Mouse (Mus musculus) MEL (cell line): Measurements from ENCODE around the gene Gm48551. TPM values are rescaled to one million over a fixed set of nuclear protein-coding genes. Genes with fewer than 3 reads are reported as not detected.

Source experiments
- DNase-seq: peaks from one replicate; pipeline ENCODE4 v3.0.0; 2011; ENCODE audit warnings: low read depth, low spot score
- H3K27ac ChIP-seq: 2 replicates; pipeline ENCODE4 v1.5.1; 2012; ENCODE audit warnings: low read depth, mild to moderate bottlenecking, control low read depth, low read length, moderate library complexity; ENCODE audit not compliant: control insufficient read depth
- H3K27me3 ChIP-seq, 2 experiments: fragments of 150-350 bp in 1 of 2; sonication (generic) in 1 of 2; 2 replicates each; pipeline ENCODE4 v1.6.1; 2012; ENCODE audit warnings: low read length in 2 of 2, mild to moderate bottlenecking in 2 of 2, improper control_type of control experiment in 1 of 2, moderate library complexity in 1 of 2; ENCODE audit not compliant: insufficient read depth in 2 of 2, control insufficient read depth in 1 of 2
- H3K36me3 ChIP-seq, 2 experiments: 2 replicates each; pipeline ENCODE4 v1.6.1; 2012 to 2014; ENCODE audit warnings: low read length in 2 of 2, improper control_type of control experiment in 1 of 2, inconsistent platforms in 1 of 2, mild to moderate bottlenecking in 1 of 2; ENCODE audit not compliant: insufficient read depth in 2 of 2, control insufficient read depth in 1 of 2
- H3K4me1 ChIP-seq, 2 experiments: fragments of 150-350 bp in 1 of 2; sonication (generic) in 1 of 2; 2 replicates each; pipeline ENCODE4 v1.6.1; 2012; ENCODE audit warnings: low read length in 2 of 2, improper control_type of control experiment in 1 of 2, mild to moderate bottlenecking in 1 of 2; ENCODE audit not compliant: insufficient read depth in 2 of 2, control insufficient read depth in 1 of 2
- H3K4me3 ChIP-seq, 2 experiments: fragments of 150-350 bp in 1 of 2; sonication (generic) in 1 of 2; 2 replicates each; pipeline ENCODE4 v1.5.1; 2012; ENCODE audit warnings: low read depth in 2 of 2, low read length in 2 of 2, mild to moderate bottlenecking in 2 of 2, moderate library complexity in 2 of 2, control low read depth in 1 of 2, improper control_type of control experiment in 1 of 2; ENCODE audit not compliant: control insufficient read depth in 1 of 2, insufficient read depth in 1 of 2
- H3K79me2 ChIP-seq: 2 replicates; pipeline ENCODE4 v1.6.1; 2012; ENCODE audit warnings: mild to moderate bottlenecking, low read length, moderate library complexity; ENCODE audit not compliant: control insufficient read depth, poor library complexity, insufficient read depth
- H3K9ac ChIP-seq: 2 replicates; pipeline ENCODE4 v1.6.1; 2012; ENCODE audit warnings: low read depth, mild to moderate bottlenecking, control low read depth, low read length, moderate library complexity; ENCODE audit not compliant: control insufficient read depth, poor library complexity, severe bottlenecking
- H3K9me3 ChIP-seq: fragments of 150-350 bp; sonication (generic); replicated peaks from 2 replicates; pipeline ENCODE4 v1.6.1; 2012; ENCODE audit warnings: mild to moderate bottlenecking, low read length, improper control_type of control experiment, moderate library complexity; ENCODE audit not compliant: insufficient read depth
- BHLHE40 ChIP-seq: IDR thresholded peaks from 2 replicates; pipeline ENCODE4 v1.6.1; 2012; ENCODE audit warnings: low read depth, mild to moderate bottlenecking, inconsistent platforms, low read length, improper control_type of control experiment, borderline replicate concordance
- CHD1 ChIP-seq: IDR thresholded peaks from 2 replicates; pipeline ENCODE4 v1.6.1; 2012; ENCODE audit warnings: low read depth, mild to moderate bottlenecking, inconsistent platforms, low read length, improper control_type of control experiment
- CHD2 ChIP-seq: IDR thresholded peaks from 2 replicates; pipeline ENCODE4 v1.6.1; 2011; ENCODE audit warnings: low read length, improper control_type of control experiment
- CTCF ChIP-seq, 3 experiments: IDR thresholded peaks in 2 of 3; conservative IDR thresholded peaks in 1 of 3; 2 replicates each; pipeline ENCODE4 v1.5.1; 2011 to 2012; ENCODE audit warnings: low read length in 3 of 3, low read depth in 2 of 3, mild to moderate bottlenecking in 2 of 3, improper control_type of control experiment in 1 of 3, inconsistent platforms in 1 of 3, mixed read lengths in 1 of 3, moderate library complexity in 1 of 3; ENCODE audit not compliant: control insufficient read depth in 1 of 3, insufficient read depth in 1 of 3, poor library complexity in 1 of 3, severe bottlenecking in 1 of 3
- E2F4 ChIP-seq: IDR thresholded peaks from 2 replicates; pipeline ENCODE4 v1.6.1; 2011; ENCODE audit warnings: low read depth, low read length, improper control_type of control experiment, borderline replicate concordance
- ETS1 ChIP-seq: IDR thresholded peaks from 2 replicates; pipeline ENCODE4 v1.6.1; 2012; ENCODE audit warnings: low read depth, mild to moderate bottlenecking, inconsistent platforms, low read length, improper control_type of control experiment, moderate library complexity
- GABPA ChIP-seq: IDR thresholded peaks from 2 replicates; pipeline ENCODE4 v1.6.1; 2012; ENCODE audit warnings: low read depth, mild to moderate bottlenecking, inconsistent platforms, low read length, improper control_type of control experiment, moderate library complexity
- GATA1 ChIP-seq: IDR thresholded peaks from 2 replicates; pipeline ENCODE4 v1.6.1; 2011; ENCODE audit warnings: low read depth, low read length, improper control_type of control experiment
- HCFC1 ChIP-seq: IDR thresholded peaks from 2 replicates; pipeline ENCODE4 v1.6.1; 2012; ENCODE audit warnings: low read depth, mild to moderate bottlenecking, inconsistent platforms, low read length, improper control_type of control experiment, moderate library complexity
- JUND ChIP-seq: IDR thresholded peaks from 2 replicates; pipeline ENCODE4 v1.6.1; 2011; ENCODE audit warnings: low read depth, mild to moderate bottlenecking, improper control_type of control experiment, low read length
- KAT2A ChIP-seq: conservative IDR thresholded peaks from 2 replicates; pipeline ENCODE4 v1.6.1; 2012; ENCODE audit warnings: low read depth, low read length, improper control_type of control experiment, inconsistent platforms
- MAFK ChIP-seq: IDR thresholded peaks from 2 replicates; pipeline ENCODE4 v1.6.1; 2011; ENCODE audit warnings: low read depth, mild to moderate bottlenecking, low read length, improper control_type of control experiment, borderline replicate concordance
- MAX ChIP-seq: IDR thresholded peaks from 2 replicates; pipeline ENCODE4 v1.6.1; 2011; ENCODE audit warnings: low read length, improper control_type of control experiment
- MAZ ChIP-seq: IDR thresholded peaks from 2 replicates; pipeline ENCODE4 v1.6.1; 2012; ENCODE audit warnings: low read depth, mild to moderate bottlenecking, inconsistent platforms, low read length, improper control_type of control experiment
- MEF2A ChIP-seq: IDR thresholded peaks from 2 replicates; pipeline ENCODE4 v1.6.1; 2014; ENCODE audit warnings: low read depth, mild to moderate bottlenecking, inconsistent platforms, low read length, improper control_type of control experiment; ENCODE audit not compliant: poor library complexity, insufficient replicate concordance, severe bottlenecking; ENCODE audit errors: extremely low read depth
- MXI1 ChIP-seq: IDR thresholded peaks from 2 replicates; pipeline ENCODE4 v1.6.1; 2011; ENCODE audit warnings: mild to moderate bottlenecking, low read depth, low read length, improper control_type of control experiment
- MYB ChIP-seq: IDR thresholded peaks from 2 replicates; pipeline ENCODE4 v1.6.1; 2011; ENCODE audit warnings: mild to moderate bottlenecking, low read depth, low read length, improper control_type of control experiment
- MYC ChIP-seq: IDR thresholded peaks from 2 replicates; pipeline ENCODE4 v1.6.1; 2011; ENCODE audit warnings: low read depth, mild to moderate bottlenecking, low read length, improper control_type of control experiment, moderate library complexity
- NELFE ChIP-seq: IDR thresholded peaks from 2 replicates; pipeline ENCODE4 v1.6.1; 2011; ENCODE audit warnings: low read depth, low read length, improper control_type of control experiment
- POLR2A ChIP-seq, 2 experiments: IDR thresholded peaks; 2 replicates each; pipeline ENCODE4 v1.6.1; 2011 to 2012; ENCODE audit warnings: low read length in 2 of 2, mild to moderate bottlenecking in 2 of 2, control low read depth in 1 of 2, improper control_type of control experiment in 1 of 2, low read depth in 1 of 2, moderate library complexity in 1 of 2; ENCODE audit not compliant: control insufficient read depth in 1 of 2, insufficient read depth in 1 of 2, poor library complexity in 1 of 2
- POLR2AphosphoS2 ChIP-seq: IDR thresholded peaks from 2 replicates; pipeline ENCODE4 v1.6.1; 2011; ENCODE audit warnings: low read length, improper control_type of control experiment
- POLR2AphosphoS5 ChIP-seq: IDR thresholded peaks from 2 replicates; pipeline ENCODE4 v1.6.1; 2012; ENCODE audit warnings: low read depth, borderline replicate concordance, mild to moderate bottlenecking, inconsistent platforms, low read length, moderate library complexity, mixed read lengths
- RCOR1 ChIP-seq: IDR thresholded peaks from 2 replicates; pipeline ENCODE4 v1.6.1; 2012; ENCODE audit warnings: low read depth, mild to moderate bottlenecking, inconsistent platforms, low read length, improper control_type of control experiment
- SIN3A ChIP-seq: IDR thresholded peaks from 2 replicates; pipeline ENCODE4 v1.6.1; 2012; ENCODE audit warnings: low read length, improper control_type of control experiment, inconsistent platforms
- SMC3 ChIP-seq: IDR thresholded peaks from 2 replicates; pipeline ENCODE4 v1.6.1; 2011; ENCODE audit warnings: low read depth, low read length, improper control_type of control experiment
- TAL1 ChIP-seq: IDR thresholded peaks from 2 replicates; pipeline ENCODE4 v1.6.1; 2012; ENCODE audit warnings: mild to moderate bottlenecking, inconsistent platforms, low read length, moderate library complexity, mixed read lengths
- TBP ChIP-seq: IDR thresholded peaks from 2 replicates; pipeline ENCODE4 v1.8.0; 2011; ENCODE audit warnings: low read depth, low read length, improper control_type of control experiment
- TCF12 ChIP-seq: IDR thresholded peaks from 2 replicates; pipeline ENCODE4 v1.6.1; 2014; ENCODE audit warnings: low read depth, mild to moderate bottlenecking, inconsistent platforms, low read length, improper control_type of control experiment, moderate library complexity
- UBTF ChIP-seq: IDR thresholded peaks from 2 replicates; pipeline ENCODE4 v1.6.1; 2012; ENCODE audit warnings: low read depth, mild to moderate bottlenecking, inconsistent platforms, low read length, improper control_type of control experiment, moderate library complexity, borderline replicate concordance; ENCODE audit not compliant: insufficient read depth
- USF2 ChIP-seq, 2 experiments: IDR thresholded peaks; 2 replicates each; pipeline ENCODE4 v1.6.1; 2011 to 2012; ENCODE audit warnings: improper control_type of control experiment in 2 of 2, low read length in 2 of 2, borderline replicate concordance in 1 of 2, inconsistent platforms in 1 of 2, low read depth in 1 of 2, mild to moderate bottlenecking in 1 of 2; ENCODE audit not compliant: insufficient read depth in 1 of 2
- ZC3H11A ChIP-seq: IDR thresholded peaks from 2 replicates; pipeline ENCODE4 v1.6.1; 2012; ENCODE audit warnings: low read depth, mild to moderate bottlenecking, inconsistent platforms, low read length, improper control_type of control experiment
- ZKSCAN1 ChIP-seq: IDR thresholded peaks from 2 replicates; pipeline ENCODE4 v1.6.1; 2012; ENCODE audit warnings: low read depth, mild to moderate bottlenecking, inconsistent platforms, low read length, improper control_type of control experiment, moderate library complexity
- ZMIZ1 ChIP-seq: IDR thresholded peaks from 2 replicates; pipeline ENCODE4 v1.6.1; 2012; ENCODE audit warnings: low read depth, mild to moderate bottlenecking, inconsistent platforms, low read length, improper control_type of control experiment, moderate library complexity
- ZNF384 ChIP-seq: IDR thresholded peaks from 2 replicates; pipeline ENCODE4 v1.6.1; 2012; ENCODE audit warnings: low read depth, mild to moderate bottlenecking, inconsistent platforms, low read length, improper control_type of control experiment
- polyA plus RNA-seq, 2 experiments: library from polyadenylated mRNA; stranded (reverse) in 1 of 2; unstranded in 1 of 2; fragments of >175 nt in 1 of 2; fragments of >200 nt in 1 of 2; gene quantifications; 2 replicates each; pipeline versions ENCODE4 v1.2.1 to v1.2.4; 2012; ENCODE audit warnings: low replicate concordance in 2 of 2, low read depth in 1 of 2; ENCODE audit not compliant: insufficient read length in 2 of 2, insufficient read depth in 1 of 2, missing spikeins in 1 of 2
- total RNA-seq: library from RNA; depleted of rRNA; stranded (reverse); fragments of 300-350 nt; gene quantifications from 2 replicates; pipeline ENCODE4 v1.2.3, GENCODE M21; 2012

Gene Gm48551
- total and polyA plus RNA-seq, 3 experiments, result 0.62 to 2.6 TPM; not detected in 1

GRCm38 (mm10) chr10:81393456-81394063 is 9.3 kb downstream of the Gm48551 start (continued):
- 0 out of 2 replicates have a peak, but pooled peaks have one; percentile 26 for TF ChIP-seq TBP
- no peak for TF ChIP-seq ZMIZ1
- peak in 1 of 2 experiments; percentile 55; a peak in 1 of 4 replicates for TF ChIP-seq POLR2A (IDR thresholded peaks at IDR 0.05; ENCODE audit: control insufficient read depth in 1 of 2, insufficient read depth in 1 of 2, low read depth in 1 of 2, low read length in 2 of 2, poor library complexity in 1 of 2)

GRCm38 (mm10) chr10:81395127-81395526 is 10.9 kb downstream of the Gm48551 start:
- DNase-seq, result peak; percentile 78
- Histone ChIP-seq H3K9me3 (no peaks in the 10 kb centered on the region), H3K4me1 (peaks cover 6 to 14% of the 10 kb centered on the region in 2 experiments; a peak in 3 of 4 replicates), H3K79me2 (no peaks in the 10 kb centered on the region), H3K9ac (no peak overlapping the region), H3K27me3 (no peaks in the 10 kb centered on the region), H3K27ac (no peak overlapping the region), H3K36me3 (no peaks in the 10 kb centered on the region), H3K4me3 (no peak overlapping the region)
- TF ChIP-seq MEF2A (no peak), UBTF (no peak), USF2 (IDR thresholded peaks at IDR 0.05; ENCODE audit: borderline replicate concordance in 1 of 2, insufficient read depth in 1 of 2, low read depth in 1 of 2, low read length in 2 of 2) (no peak), BHLHE40 (no peak), MAFK (no peak), POLR2AphosphoS5 (no peak), MAZ (no peak), ZKSCAN1 (no peak), MAX (no peak), ZMIZ1 (no peak), JUND (no peak), ZC3H11A (peak; percentile 63), TAL1 (no peak), HCFC1 (no peak), TCF12 (no peak), TBP (no peak), POLR2A (IDR thresholded peaks at IDR 0.05; ENCODE audit: control insufficient read depth in 1 of 2, insufficient read depth in 1 of 2, low read depth in 1 of 2, low read length in 2 of 2, poor library complexity in 1 of 2) (no peak), ETS1 (no peak), CHD1 (no peak), CHD2 (no peak), E2F4 (no peak), MYB (no peak), CTCF (IDR thresholded peaks at IDR 0.05 in 2 of 3, conservative IDR thresholded peaks at IDR 0.05 in 1 of 3; ENCODE audit: control insufficient read depth in 1 of 3, insufficient read depth in 1 of 3, low read depth in 2 of 3, low read length in 3 of 3, poor library complexity in 1 of 3, severe bottlenecking in 1 of 3) (peak; percentile 91 to 100 (median 93)), GATA1 (no peak), SMC3 (peak; percentile 94), ZNF384 (no peak), POLR2AphosphoS2 (no peak), MYC (0 out of 2 replicates have a peak, but pooled peaks have one; percentile 30), NELFE (no peak), KAT2A (no peak), MXI1 (no peak), GABPA (no peak), SIN3A (peak; percentile 20; the same call in 1 of the 2 replicates), RCOR1 (no peak)
